Mouse (Mus musculus): ENCODE data around the gene Atp1a2.

Atp1a2 gene

GRCm38 (mm10) chr1:172324725-172325124 is 26.9 kb upstream of the Atp1a2 start:
- in situ Hi-C loops (cut with MboI, MseI), result no loop called here

DNA sequence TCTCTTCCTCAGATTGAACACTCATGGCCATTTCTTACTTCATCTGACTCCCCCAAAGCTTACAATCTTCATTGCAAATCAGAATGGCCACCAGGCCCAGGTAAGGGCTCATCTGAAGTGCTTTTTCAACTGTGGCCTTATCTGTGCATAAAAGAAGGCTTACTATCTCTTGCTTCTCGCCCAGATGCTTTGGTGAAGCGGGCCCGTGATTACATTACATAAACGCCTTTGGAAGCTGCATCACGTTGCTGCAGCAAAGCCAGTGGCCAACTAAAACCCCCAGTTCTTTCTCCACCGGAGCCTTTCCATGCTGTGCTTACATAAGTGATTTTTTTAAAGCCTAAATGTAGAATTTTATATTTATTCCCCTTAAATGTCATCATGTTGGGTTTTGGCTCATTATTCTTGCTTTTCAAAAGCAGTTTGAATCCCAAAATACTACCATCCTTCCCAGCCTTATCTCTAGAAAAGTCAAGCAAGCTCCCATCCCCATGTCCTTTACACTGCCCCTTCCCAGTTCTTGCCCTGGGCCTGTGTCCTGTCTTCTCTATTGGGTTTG is 26.0 kb upstream of the Atp1a2 start:
- in situ Hi-C loops (cut with MboI, MseI), result no loop called here

DNA sequence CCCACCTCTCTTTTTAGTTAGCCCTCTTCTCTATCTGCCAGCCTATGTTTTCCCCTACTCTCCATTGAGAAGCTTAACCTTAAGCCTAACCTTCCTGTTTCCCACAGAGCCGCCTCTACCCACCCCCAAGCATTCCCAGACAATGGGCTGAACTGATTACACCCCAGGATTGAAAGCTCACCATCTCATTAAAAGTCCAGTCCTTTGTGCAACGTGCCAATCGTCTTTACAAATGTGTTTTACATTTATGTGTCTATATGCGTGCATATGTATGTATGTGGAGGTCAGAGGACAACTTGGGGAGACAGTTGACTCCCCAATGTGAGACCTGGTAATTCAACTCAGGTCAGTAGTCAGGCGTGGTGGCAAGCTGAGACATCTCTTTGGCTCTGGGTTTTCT is 25.4 kb upstream of the Atp1a2 start:
- in situ Hi-C loops (cut with MboI, MseI), result no loop called here

DNA sequence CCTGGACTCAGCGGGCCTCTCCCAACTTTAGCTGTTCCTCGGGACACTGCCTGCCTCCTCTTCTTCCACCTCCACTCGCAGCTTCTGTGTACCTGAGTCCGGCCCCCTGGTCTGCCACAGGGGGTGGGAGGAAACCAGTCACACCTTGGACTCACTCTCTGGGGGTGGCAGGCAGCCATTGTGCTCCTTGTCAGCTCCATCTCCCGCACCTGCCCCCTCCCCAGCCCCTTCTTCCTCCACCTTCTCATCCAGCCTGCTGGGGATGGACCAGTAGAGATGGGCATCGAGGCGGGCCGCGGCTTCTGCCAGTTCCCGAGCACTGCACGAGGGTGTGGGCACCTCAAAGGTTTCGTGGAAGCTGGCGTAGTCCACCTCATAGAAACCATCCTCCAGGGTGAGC is 24.9 kb upstream of the Atp1a2 start:
- in situ Hi-C loops (cut with MboI, MseI), result no loop called here

GRCm38 (mm10) chr1:172319921-172320411 is 22.1 kb upstream of the Atp1a2 start:
- in situ Hi-C loops (cut with MboI, MseI), result loop anchor here (10.0 kb wide), 1 partner anchor 275 kb away; no protein-coding TSS in a partner anchor

GRCm38 (mm10) chr1:172319346-172319745 is 21.5 kb upstream of the Atp1a2 start:
- in situ Hi-C loops (cut with MboI, MseI), result loop anchor here (10.0 kb wide), 1 partner anchor 275 kb away; no protein-coding TSS in a partner anchor

DNA sequence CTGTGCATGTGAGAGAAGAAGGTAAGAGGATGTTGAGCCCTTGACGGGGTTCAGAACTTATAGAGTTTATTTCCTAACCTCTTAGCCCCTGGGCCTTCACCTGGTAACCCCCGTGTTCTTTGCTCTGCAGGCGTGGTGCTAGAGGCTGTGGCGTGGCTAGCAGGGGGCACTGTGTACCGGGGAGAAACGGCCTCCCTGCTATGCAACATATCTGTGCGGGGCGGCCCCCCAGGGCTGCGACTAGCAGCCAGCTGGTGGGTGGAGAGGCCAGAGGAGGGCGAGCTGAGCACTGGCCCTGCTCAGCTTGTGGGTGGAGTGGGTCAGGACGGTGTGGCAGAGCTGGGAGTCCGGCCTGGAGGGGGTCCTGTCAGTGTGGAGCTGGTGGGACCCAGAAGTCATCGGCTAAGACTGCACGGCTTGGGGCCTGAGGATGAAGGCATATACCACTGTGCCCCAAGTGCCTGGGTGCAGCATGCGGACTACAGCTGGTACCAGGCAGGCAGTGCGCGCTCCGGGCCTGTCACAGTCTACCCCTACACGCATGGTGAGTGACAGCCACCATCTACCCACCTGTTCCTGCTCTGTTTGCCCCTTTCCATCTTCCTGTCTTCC is 20.7 kb upstream of the Atp1a2 start:
- in situ Hi-C loops (cut with MboI, MseI), result loop anchor here (10.0 kb wide), 1 partner anchor 274 kb away; no protein-coding TSS in a partner anchor

DNA sequence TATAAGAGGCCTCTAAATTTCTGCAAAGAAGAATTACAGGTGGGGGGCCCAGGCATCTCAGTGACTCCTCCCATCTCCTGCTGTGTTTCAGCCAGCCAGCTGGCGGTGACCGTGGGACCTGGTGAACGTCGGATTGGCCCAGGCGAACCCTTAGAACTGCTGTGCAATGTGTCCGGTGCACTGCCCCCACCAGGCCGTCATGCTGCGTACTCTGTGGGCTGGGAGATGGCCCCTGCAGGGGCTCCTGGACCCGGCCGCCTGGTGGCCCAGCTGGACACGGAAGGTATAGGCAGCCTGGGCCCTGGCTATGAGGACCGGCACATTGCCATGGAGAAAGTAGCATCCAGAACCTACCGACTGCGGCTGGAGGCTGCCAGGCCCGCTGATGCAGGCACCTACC is 20.1 kb upstream of the Atp1a2 start:
- in situ Hi-C loops (cut with MboI, MseI), result loop anchor here (10.0 kb wide), 1 partner anchor 273 kb away; no protein-coding TSS in a partner anchor

GRCm38 (mm10) chr1:172317431-172317830 is 19.6 kb upstream of the Atp1a2 start:
- in situ Hi-C loops (cut with MboI, MseI), result loop anchor here (10.0 kb wide), 1 partner anchor 273 kb away; no protein-coding TSS in a partner anchor

DNA sequence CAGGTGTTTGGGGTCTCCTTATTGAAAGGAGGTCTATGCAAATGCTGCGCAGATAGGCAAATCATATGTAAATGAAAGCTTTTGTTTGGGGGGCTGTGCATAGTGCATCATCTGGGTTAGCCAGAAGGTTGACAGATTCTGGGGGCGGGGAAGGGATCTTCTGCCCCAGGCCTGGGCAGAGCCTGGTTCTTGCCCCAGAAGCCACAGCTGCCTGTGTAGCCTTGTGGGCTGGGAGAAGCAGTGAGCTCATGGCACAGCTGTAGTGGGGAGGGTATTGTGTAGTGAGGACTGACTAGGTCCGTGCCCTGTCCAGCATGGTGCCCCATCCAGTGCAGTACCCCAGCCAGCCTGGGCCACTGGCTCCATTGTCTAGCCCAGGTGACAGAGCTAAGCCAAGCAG is 17.0 kb upstream of the Atp1a2 start:
- in situ Hi-C loops (cut with MboI, MseI), result loop anchor here (5.0 to 10.0 kb wide), 2 partner anchors 168 to 270 kb away; partner anchors contain the start of gene Dcaf8

- in situ Hi-C loops (cut with MboI, MseI), result loop anchor here (5.0 to 10.0 kb wide), 2 partner anchors 167 to 269 kb away; partner anchors contain the start of gene Dcaf8
Observed at GRCm38 (mm10) chr1:172313613-172314411, 15.9 kb upstream of the Atp1a2 start.

GRCm38 (mm10) chr1:172312768-172313561 is 15.1 kb upstream of the Atp1a2 start:
- in situ Hi-C loops (cut with MboI, MseI), result loop anchor here (5.0 to 10.0 kb wide), 2 partner anchors 166 to 268 kb away; partner anchors contain the start of gene Dcaf8

- in situ Hi-C loops (cut with MboI, MseI), result loop anchor here (5.0 to 10.0 kb wide), 2 partner anchors 165 to 267 kb away; partner anchors contain the start of gene Dcaf8
Observed at GRCm38 (mm10) chr1:172311921-172312767, 14.3 kb upstream of the Atp1a2 start.

DNA sequence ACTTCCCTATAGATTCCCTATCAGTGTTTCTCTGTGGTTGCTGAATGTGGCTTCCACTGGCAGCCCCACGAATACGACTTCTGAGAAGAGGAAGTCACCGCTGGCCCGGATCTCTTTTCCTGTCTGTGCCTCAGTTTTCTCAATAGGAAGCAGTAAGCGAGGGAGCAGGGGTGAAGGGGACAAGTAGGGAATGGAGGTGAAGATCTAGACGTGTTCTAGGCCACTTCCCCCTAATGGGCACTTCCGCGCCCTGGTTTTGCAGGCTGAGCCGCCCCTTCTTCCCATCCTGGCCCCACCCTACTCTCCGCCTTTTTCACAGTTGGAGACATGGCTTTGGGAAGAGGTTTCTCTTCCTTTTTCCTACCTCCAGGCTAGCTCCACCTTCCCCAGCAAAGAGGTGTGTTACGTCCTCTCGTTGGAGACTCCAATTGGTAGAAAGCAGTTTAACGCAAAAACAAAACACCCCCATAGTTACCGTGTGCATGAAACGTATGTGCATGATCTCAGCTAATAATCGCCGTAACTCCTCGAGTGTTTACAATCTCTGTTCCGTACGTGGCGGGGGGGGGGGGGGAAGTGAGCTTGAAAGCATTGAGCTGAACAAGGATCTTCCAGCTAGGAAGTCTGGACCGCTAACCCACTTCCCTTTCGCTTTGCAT is 13.5 kb upstream of the Atp1a2 start:
- in situ Hi-C loops (cut with MboI, MseI), result loop anchor here (5.0 to 10.0 kb wide), 2 partner anchors 164 to 267 kb away; partner anchors contain the start of gene Dcaf8

DNA sequence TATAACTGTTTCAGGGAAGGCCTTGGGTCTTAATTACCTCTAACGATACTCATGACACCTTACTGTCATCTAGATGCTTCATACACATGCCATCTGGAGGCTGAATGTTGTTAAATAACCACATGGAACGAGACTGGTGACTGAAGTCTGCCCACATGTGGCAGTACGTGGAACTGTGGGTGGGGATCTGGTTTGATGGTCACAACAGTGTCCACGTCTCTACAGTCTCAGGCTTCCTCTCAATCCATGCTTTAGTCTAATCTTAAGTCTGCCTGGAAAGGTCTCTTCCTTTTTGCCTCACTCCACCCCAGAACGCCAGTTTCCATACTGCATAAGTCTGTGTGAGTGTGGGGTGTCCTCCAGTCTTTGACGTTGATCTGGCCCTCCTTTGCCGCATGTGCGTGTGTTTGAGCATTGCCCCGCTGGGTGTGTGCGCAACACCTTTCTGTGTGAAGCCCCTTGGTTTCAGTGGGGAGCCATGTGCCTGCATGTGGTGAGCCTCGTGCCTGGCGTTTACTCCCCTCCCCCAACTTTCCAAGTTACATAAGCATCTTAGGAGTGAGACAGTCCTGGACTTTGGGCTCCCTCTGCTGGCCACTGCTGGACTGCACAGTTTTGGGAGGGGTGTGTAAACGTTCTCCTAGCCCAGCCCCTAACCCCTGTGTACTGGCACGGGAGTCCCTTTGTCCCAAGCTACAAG is 12.0 kb upstream of the Atp1a2 start:
- in situ Hi-C loops (cut with MboI, MseI), result loop anchor here (5.0 to 10.0 kb wide), 3 partner anchors 95 to 265 kb away; partner anchors contain the start of genes Casq1 and Dcaf8

DNA sequence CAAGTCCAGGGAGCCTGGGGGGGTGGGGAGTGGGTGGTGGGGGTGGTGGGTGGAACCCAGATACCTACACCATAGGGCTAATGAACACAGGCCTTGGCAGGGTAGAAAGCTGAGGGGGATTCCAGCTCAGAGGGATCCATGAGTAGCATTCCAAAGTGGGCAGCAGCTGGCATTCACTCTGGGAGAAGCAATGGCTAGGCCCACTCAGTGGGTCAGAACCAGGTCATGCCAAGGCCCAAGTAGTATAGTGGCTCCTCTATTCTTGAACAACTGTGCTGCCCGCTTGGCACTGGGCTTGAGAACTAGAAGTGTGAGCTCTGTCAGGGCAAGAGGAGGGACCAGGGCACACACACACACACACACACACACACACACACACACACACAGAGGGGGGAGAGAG is 10.5 kb upstream of the Atp1a2 start:
- in situ Hi-C loops (cut with MboI, MseI), result loop anchor here (10.0 kb wide), 1 partner anchor 94 kb away; the partner anchor contains the start of gene Casq1

- in situ Hi-C loops (cut with MboI, MseI), result loop anchor here (10.0 kb wide), 1 partner anchor 93 kb away; the partner anchor contains the start of gene Casq1
Observed at GRCm38 (mm10) chr1:172307936-172308335, 10.1 kb upstream of the Atp1a2 start.

DNA sequence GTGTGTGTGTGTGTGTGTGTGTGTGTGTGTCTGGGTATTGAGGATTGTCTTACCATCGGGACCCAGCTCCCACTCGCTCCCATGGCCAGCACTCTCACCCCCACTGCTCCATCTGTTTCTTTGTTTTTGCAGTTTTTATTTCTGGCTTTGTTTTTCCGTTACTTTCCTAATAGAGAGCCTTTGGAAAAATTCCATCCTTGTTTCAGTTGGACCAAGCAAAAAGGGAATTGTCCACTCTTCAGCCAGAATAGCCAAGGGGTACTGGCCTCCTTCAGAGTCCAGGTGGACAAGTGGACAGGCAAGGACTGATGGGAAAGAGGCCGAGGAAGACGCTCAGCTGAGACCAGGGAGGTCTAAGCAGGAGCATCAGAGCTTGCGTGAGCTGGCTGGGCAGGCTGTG is 9.0 kb upstream of the Atp1a2 start:
- in situ Hi-C loops (cut with MboI, MseI), result loop anchor here (10.0 kb wide), 1 partner anchor 92 kb away; the partner anchor contains the start of gene Casq1

All from regulatory T cell (primary cell).